ENCODE assay signal across 17 mouse cellular contexts in genomic region chr14:121922016-121922415, GRCm38 (mm10). TPM values are rescaled to one million over a fixed set of nuclear protein-coding genes. Genes with fewer than 3 reads are reported as not detected.
"Had no signal": no experiment of that assay in that cellular context is flagged by ENCODE, and none has a peak within 500 bp of the region (broad histone marks: within the 10 kb centered on the region; RNA-seq: fewer than 3 reads in every experiment).

No protein-coding gene starts in this region.

- H3K9me3 ChIP-seq: lung, embryonic 15.5 days; megakaryocyte, embryonic 14.5 days; midbrain, embryonic 13.5 days; midbrain, embryonic 15.5 days; neural tube, embryonic 12.5 days; stomach, embryonic 15.5 days had no signal

- H3K4me2 ChIP-seq: lung, embryonic 15.5 days; midbrain, embryonic 11.5 days; midbrain, embryonic 13.5 days; midbrain, embryonic 15.5 days; neural tube, embryonic 12.5 days; stomach, embryonic 15.5 days had no signal

- H3K27ac ChIP-seq: lung, embryonic 15.5 days; macrophage; midbrain, embryonic 13.5 days; midbrain, embryonic 15.5 days; neural tube, embryonic 12.5 days; stomach, embryonic 15.5 days had no signal

- H3K4me1 ChIP-seq: midbrain, embryonic 15.5 days; neural tube, embryonic 12.5 days; stomach, embryonic 15.5 days had no signal

- H3K4me3 ChIP-seq: lung, embryonic 15.5 days; megakaryocyte, embryonic 14.5 days; midbrain, embryonic 13.5 days; midbrain, embryonic 15.5 days; neural tube, embryonic 12.5 days; stomach, embryonic 15.5 days had no signal

- H3K27me3 ChIP-seq: lung, embryonic 15.5 days; megakaryocyte, embryonic 14.5 days; midbrain, embryonic 13.5 days; midbrain, embryonic 15.5 days; neural tube, embryonic 12.5 days; stomach, embryonic 15.5 days had no signal

- DNase-seq: lung, adult 2 months; lung, postnatal 14 days; lung, postnatal 36 days; right cerebral cortex, postnatal 14 days; thymus, adult 18-20 months; thymus, postnatal 14 days; thymus, postnatal 36 days had no signal

- ATAC-seq: lung, postnatal 0 days; midbrain, embryonic 13.5 days; midbrain, embryonic 15.5 days had no signal

- H3K9ac ChIP-seq: lung, embryonic 15.5 days; midbrain, embryonic 13.5 days; midbrain, embryonic 15.5 days; neural tube, embryonic 12.5 days; stomach, embryonic 15.5 days had no signal

- H3K36me3 ChIP-seq: lung, embryonic 15.5 days; stomach, embryonic 15.5 days had no signal

RNA-seq across cellular contexts. Expression of gene Gpr18, which starts 6.4 kb away (rescaled TPM):
- total RNA-seq: midbrain, postnatal 0 days had no signal
